Mouse (Mus musculus) embryonic facial prominence, embryonic 14.5 days (tissue): ENCODE results near the gene Tas2r135. TPM values are rescaled to one million over a fixed set of nuclear protein-coding genes. Genes with fewer than 3 reads are reported as not detected.

ENCODE experiments used
- ATAC-seq: fragments of 200-750 bp; cut with Nextera tagmentation; 2 replicates; pipeline ENCODE4 v1.8.0; 2017; ENCODE audit warnings: low read depth, moderate number of reproducible peaks, moderate TSS enrichment
- DNase-seq: peaks from one replicate; pipeline ENCODE4 v3.0.0-alpha.2; 2015; ENCODE audit warnings: low spot score
- H3K27ac ChIP-seq: fragments of 300-500 bp; sonication (generic); replicated peaks from 2 replicates; pipeline ENCODE4 v1.5.1; 2014; ENCODE audit warnings: low read depth, mild to moderate bottlenecking, low read length, moderate library complexity
- H3K27me3 ChIP-seq: fragments of 300-500 bp; sonication (generic); replicated peaks from 2 replicates; pipeline ENCODE4 v1.6.1; 2014; ENCODE audit warnings: low read length; ENCODE audit not compliant: control insufficient read depth, insufficient read depth
- H3K36me3 ChIP-seq: fragments of 300-500 bp; sonication (generic); 2 replicates; pipeline ENCODE4 v1.6.1; 2014; ENCODE audit warnings: low read length, mixed read lengths; ENCODE audit not compliant: control insufficient read depth, insufficient read depth
- H3K4me1 ChIP-seq: fragments of 300-500 bp; sonication (generic); 2 replicates; pipeline ENCODE4 v1.6.1; 2014; ENCODE audit warnings: antibody characterized with exemption, low read length; ENCODE audit not compliant: control insufficient read depth, insufficient read depth
- H3K4me2 ChIP-seq: fragments of 300-500 bp; sonication (generic); 2 replicates; pipeline ENCODE4 v1.6.1; 2014; ENCODE audit warnings: low read depth, mild to moderate bottlenecking, low read length, moderate library complexity, mixed read lengths
- H3K4me3 ChIP-seq: fragments of 300-500 bp; sonication (generic); 2 replicates; pipeline ENCODE4 v1.5.1; 2014; ENCODE audit warnings: low read depth, mild to moderate bottlenecking, low read length
- H3K9ac ChIP-seq: fragments of 300-500 bp; sonication (generic); 2 replicates; pipeline ENCODE4 v1.6.1; 2014; ENCODE audit warnings: low read depth, mild to moderate bottlenecking, low read length, moderate library complexity, mixed read lengths
- H3K9me3 ChIP-seq: fragments of 300-500 bp; sonication (generic); 2 replicates; pipeline ENCODE4 v1.6.1; 2016; ENCODE audit warnings: low read length; ENCODE audit not compliant: control insufficient read depth
- WGBS: fragments of 180-500 bp; shearing (Covaris S2); extraction: QIAGEN DNeasy Blood & Tissue Kit; methylation state at CpG from one replicate; pipeline ENCODE4 v1.1.7; 2014; 5-methylcytosine and 5-hydroxymethylcytosine counted together
- polyA plus RNA-seq: library from polyadenylated mRNA; unstranded; fragments of >200 nt; fragmentation: Nextera tagmentation; extraction: Ambion mirVana; gene quantifications from 2 replicates; pipeline ENCODE4 v1.2.1, GENCODE M21; 2014

The Tas2r135 gene
- polyA plus RNA-seq, 1 experiment from 2014 or later = not detected

GRCm38 (mm10) chr6:42362074-42362473 is 43.2 kb upstream of the Tas2r135 start:
- Histone ChIP-seq H3K36me3 (peaks cover 43% of the 10 kb centered on the region), H3K9me3 (no peaks in the 10 kb centered on the region), H3K4me3 (no peak overlapping the region), H3K27me3 (no peaks in the 10 kb centered on the region), H3K4me1 (no peaks in the 10 kb centered on the region), H3K27ac (no peak overlapping the region), H3K9ac (no peak overlapping the region), H3K4me2 (no peak overlapping the region)
- ATAC-seq = no peak
- no peak for DNase-seq
- WGBS = 55% methylated on average over 1 of the region's 1 CpGs

GRCm38 (mm10) chr6:42362497-42362896 is 42.7 kb upstream of the Tas2r135 start:
- Histone ChIP-seq H3K4me3 (no peak overlapping the region), H3K27ac (no peak overlapping the region), H3K4me1 (no peaks in the 10 kb centered on the region), H3K9ac (no peak overlapping the region), H3K4me2 (no peak overlapping the region), H3K9me3 (no peaks in the 10 kb centered on the region), H3K36me3 (peaks cover 39% of the 10 kb centered on the region), H3K27me3 (no peaks in the 10 kb centered on the region)
- ATAC-seq (no peak), DNase-seq (no peak)
- WGBS = 82% methylated on average over 1 of the region's 1 CpGs

- Histone ChIP-seq H3K4me1 (no peaks in the 10 kb centered on the region), H3K9ac (no peak overlapping the region), H3K36me3 (peaks cover 34% of the 10 kb centered on the region), H3K27ac (no peak overlapping the region), H3K27me3 (no peaks in the 10 kb centered on the region), H3K9me3 (no peaks in the 10 kb centered on the region), H3K4me2 (no peak overlapping the region), H3K4me3 (no peak overlapping the region)
- 70% methylated on average over 3 of the region's 3 CpGs for WGBS
- ATAC-seq (no peak), DNase-seq (no peak)
These were observed 42.3 kb upstream of the Tas2r135 start for GRCm38 (mm10) chr6:42362974-42363373.

GRCm38 (mm10) chr6:42364066-42364465 is 41.2 kb upstream of the Tas2r135 start:
- Histone ChIP-seq H3K9me3 (no peaks in the 10 kb centered on the region), H3K4me2 (no peak overlapping the region), H3K4me3 (no peak overlapping the region), H3K9ac (no peak overlapping the region), H3K36me3 (peaks cover 23% of the 10 kb centered on the region), H3K4me1 (no peaks in the 10 kb centered on the region), H3K27me3 (no peaks in the 10 kb centered on the region), H3K27ac (no peak overlapping the region)
- DNase-seq = no peak
- no peak for ATAC-seq
- 87% methylated on average over 4 of the region's 4 CpGs for WGBS

GRCm38 (mm10) chr6:42364607-42365006 is 40.6 kb upstream of the Tas2r135 start:
- Histone ChIP-seq H3K4me3 (no peak overlapping the region), H3K9ac (no peak overlapping the region), H3K4me2 (no peak overlapping the region), H3K27me3 (no peaks in the 10 kb centered on the region), H3K36me3 (peaks cover 17% of the 10 kb centered on the region), H3K27ac (no peak overlapping the region), H3K9me3 (no peaks in the 10 kb centered on the region), H3K4me1 (no peaks in the 10 kb centered on the region)
- DNase-seq = no peak
- WGBS = 89% methylated on average over 15 of the region's 15 CpGs
- ATAC-seq = no peak

- H3K4me3 ChIP-seq = no peak overlapping the region
- no peak overlapping the region for H3K9ac ChIP-seq
- H3K4me2 ChIP-seq = no peak overlapping the region
- H3K27me3 ChIP-seq = no peaks in the 10 kb centered on the region
- H3K36me3 ChIP-seq = peaks cover 11% of the 10 kb centered on the region
- ATAC-seq (no peak), DNase-seq (no peak)
- H3K4me1 ChIP-seq = 0 out of 2 replicates have a peak, but pooled peaks cover 3% of the 10 kb centered on the region
- no peaks in the 10 kb centered on the region for H3K9me3 ChIP-seq
- no peak overlapping the region for H3K27ac ChIP-seq
- 92% methylated on average over 6 of the region's 6 CpGs for WGBS
These were observed 40.0 kb upstream of the Tas2r135 start for GRCm38 (mm10) chr6:42365215-42365614.

GRCm38 (mm10) chr6:42369870-42370269 is 35.4 kb upstream of the Tas2r135 start:
- H3K4me3 ChIP-seq = no peak overlapping the region
- no peak for DNase-seq
- H3K9ac ChIP-seq = no peak overlapping the region
- no peaks in the 10 kb centered on the region for H3K36me3 ChIP-seq
- H3K4me2 ChIP-seq = no peak overlapping the region
- H3K27ac ChIP-seq = no peak overlapping the region
- ATAC-seq = no peak
- peaks cover 17% of the 10 kb centered on the region for H3K4me1 ChIP-seq
- WGBS = 18% methylated on average over 3 of the region's 3 CpGs
- no peaks in the 10 kb centered on the region for H3K9me3 ChIP-seq
- no peaks in the 10 kb centered on the region for H3K27me3 ChIP-seq

- Histone ChIP-seq H3K27ac (no peak overlapping the region), H3K9me3 (no peaks in the 10 kb centered on the region), H3K36me3 (no peaks in the 10 kb centered on the region), H3K4me3 (no peak overlapping the region), H3K4me1 (peaks cover 21% of the 10 kb centered on the region), H3K9ac (no peak overlapping the region), H3K4me2 (no peak overlapping the region), H3K27me3 (no peaks in the 10 kb centered on the region)
- ATAC-seq = no peak
- DNase-seq = no peak
- 49% methylated on average over 4 of the region's 4 CpGs for WGBS
These were observed 34.4 kb upstream of the Tas2r135 start for GRCm38 (mm10) chr6:42370630-42371363.

GRCm38 (mm10) chr6:42372001-42372400 is 33.2 kb upstream of the Tas2r135 start:
- peak overlapping the region; percentile 97 for H3K4me2 ChIP-seq
- H3K27me3 ChIP-seq = no peaks in the 10 kb centered on the region
- peaks cover 21% of the 10 kb centered on the region for H3K4me1 ChIP-seq
- no peak overlapping the region for H3K9ac ChIP-seq
- no peak overlapping the region for H3K27ac ChIP-seq
- H3K36me3 ChIP-seq = no peaks in the 10 kb centered on the region
- WGBS = 10% methylated on average over 3 of the region's 3 CpGs
- H3K4me3 ChIP-seq = peak overlapping the region; percentile 61; the same call in 1 of the 2 replicates
- H3K9me3 ChIP-seq = no peaks in the 10 kb centered on the region
- DNase-seq (no peak), ATAC-seq (no peak)
